Mouse (Mus musculus): ENCODE measurements at regions not wholly inside any gene's neighbourhood (a gene's known extent, or its start where the extent isn't known, plus 50 kb on each side); places are given as distances from the start of the nearest gene placed in this dataset.

DNA sequence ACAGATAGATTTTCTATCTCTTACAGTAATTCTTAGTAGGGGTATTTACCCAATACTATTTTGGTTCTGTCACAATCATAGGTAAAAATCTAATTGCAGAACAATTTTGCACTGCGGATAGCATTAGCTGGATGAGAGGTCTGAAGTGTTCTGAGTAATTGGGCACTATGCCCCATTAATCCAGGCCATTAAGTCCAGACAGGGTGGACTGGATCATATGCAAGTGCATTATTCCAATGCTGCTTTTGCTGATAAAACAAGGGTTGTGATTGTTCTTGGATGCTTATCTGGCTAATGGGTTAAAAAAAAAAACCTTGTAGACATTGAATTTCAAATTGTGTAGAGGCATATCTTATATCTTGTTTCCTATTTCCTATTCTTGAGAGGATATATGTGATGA is 1732.6 kb upstream of the Gm6569 start:
- DNase-seq (ENCODE audit: inconsistent age in 2 of 2, low spot score in 1 of 2): no peak

DNA sequence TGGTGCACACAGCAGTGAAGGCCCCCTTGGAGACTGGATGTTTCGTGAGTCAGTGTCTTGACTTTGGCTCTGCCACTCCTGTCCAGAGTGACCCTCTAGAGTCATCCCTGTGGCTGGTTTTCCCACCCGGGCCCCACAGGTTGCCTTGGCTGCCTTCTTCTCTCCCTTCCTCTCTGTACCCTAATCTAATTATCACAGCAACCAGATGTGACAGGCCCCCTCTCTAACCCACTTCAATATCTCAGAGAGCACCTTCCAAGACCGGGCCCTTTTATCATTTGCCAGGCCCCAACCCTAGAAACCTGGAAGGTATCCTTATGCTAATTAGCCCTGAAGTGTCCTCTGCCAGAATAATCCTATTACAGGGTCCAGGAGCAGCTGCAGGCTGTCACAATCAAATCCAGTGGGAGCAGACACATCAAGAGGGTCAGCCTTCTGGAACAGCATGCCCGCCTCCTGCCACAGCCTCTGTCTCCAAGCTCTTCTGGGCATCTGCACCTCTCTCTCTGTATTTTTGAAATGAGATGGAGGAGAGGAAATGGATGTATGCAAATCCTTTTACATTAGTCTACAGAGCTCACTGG is 1728.4 kb upstream of the Gm6569 start:
- DNase-seq (ENCODE audit: inconsistent age in 2 of 2, low spot score in 1 of 2): no peak

DNA sequence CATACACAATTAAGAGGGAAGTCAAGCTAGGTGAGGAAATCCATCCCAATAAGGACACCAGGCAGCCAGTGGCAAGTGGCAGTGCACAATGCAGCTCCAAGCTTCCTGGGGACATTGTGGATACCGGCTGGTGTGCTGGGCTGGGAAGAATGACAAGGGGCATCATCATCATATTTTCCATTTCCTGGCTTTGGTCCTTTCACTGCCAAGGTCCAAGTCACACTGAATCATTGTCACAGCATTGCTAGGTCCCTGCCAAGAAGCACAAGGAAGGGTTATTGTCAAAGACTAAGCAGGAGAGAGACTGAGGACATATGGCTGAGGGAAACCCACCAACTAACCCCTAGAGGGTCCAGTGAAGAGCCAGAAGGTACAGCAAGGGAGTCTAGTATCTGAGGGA is 1723.8 kb upstream of the Gm6569 start:
- DNase-seq (ENCODE audit: inconsistent age in 2 of 2, low spot score in 1 of 2): no peak

DNA sequence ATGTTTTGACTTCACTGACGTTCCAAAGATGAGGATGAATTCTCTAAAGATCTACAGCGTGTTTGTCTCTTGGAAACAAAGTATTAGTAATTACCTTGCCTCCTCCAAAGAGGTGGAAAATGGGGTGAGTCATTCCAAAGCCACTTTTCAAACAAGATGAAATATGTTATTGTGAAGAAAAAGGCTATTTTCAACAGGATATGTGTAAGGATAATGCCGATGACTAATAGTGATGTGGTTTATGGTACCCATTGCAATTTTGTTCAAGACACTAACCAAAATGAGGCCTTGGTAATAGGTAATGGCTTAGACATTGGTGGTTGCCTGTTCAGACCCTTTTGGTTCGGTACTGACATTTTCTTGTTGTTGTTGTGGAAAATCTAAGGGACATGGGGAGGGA is 1717.6 kb upstream of the Gm6569 start:
- no peak for DNase-seq (ENCODE audit: inconsistent age in 2 of 2, low spot score in 1 of 2)

DNA sequence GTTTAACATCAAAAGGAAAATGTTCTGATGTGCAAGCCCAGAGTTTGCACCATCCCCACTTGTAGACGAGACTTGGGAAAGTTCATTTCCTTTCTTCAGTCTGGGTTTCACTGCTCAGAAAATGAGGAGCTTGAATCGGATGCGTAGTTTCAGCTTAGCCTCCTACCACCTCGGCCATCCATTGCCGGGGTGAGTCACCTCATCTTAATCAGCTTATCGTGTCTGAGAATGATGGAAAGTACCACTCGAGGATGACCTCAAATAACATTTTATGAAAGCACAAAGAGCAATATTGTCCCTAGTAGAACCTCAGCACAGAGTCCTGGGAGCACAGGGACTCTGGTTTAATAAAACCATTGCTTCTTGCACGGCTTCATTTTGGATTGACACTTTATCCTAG is 1700.1 kb upstream of the Gm6569 start:
- DNase-seq (ENCODE audit: inconsistent age in 2 of 2, low spot score in 1 of 2): peak in 1 of 2 experiments; percentile 38

DNA sequence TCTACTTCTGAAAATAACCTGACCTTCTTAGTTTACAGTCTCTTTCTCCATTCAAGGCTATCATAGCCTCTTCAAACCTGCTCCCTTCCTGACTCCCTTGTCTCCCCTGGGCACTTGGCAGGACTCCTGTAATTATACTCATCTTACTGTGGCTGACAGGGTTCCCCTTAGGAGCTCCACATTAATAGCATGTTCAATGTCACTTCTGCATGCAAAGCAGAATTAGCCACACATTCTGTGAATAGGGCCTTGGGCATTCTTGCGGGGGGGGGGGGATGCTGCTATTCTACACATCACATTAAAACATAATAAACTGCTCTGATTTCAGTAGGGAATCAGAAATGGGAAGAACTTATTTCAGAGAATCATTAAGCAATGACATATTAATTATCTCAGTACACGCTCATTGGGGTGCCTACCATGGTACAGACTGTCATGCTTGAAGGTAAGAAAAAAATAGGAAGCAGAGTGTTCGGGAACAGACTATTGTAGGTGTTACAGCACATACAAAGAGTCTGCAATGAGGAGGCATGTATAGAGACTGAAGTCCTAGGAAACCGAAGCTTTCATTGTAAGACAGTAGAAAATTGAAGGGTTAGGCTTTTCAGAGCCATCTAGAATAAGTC is 1698.3 kb upstream of the Gm6569 start:
- DNase-seq (ENCODE audit: inconsistent age in 2 of 2, low spot score in 1 of 2): no peak

DNA sequence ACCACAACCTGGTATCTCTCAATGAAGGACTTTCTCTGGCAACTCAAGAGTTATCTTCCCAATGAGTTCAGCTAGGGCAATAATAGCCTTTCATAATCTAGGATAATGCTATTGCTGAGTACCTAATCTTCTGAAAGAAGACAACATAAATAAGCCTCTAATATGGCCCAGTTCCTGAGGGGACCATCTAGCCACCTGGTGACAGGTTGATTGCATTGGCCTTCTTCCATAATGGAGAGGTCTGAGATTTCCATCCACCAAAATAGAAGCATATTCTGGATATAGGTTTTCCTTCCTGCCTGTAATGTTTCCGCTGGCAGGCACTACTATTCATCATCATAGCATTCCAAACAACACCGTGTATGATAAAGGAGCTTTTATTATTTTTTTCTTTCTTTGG is 1694.2 kb upstream of the Gm6569 start:
- DNase-seq (ENCODE audit: inconsistent age in 2 of 2, low spot score in 1 of 2): no peak

DNA sequence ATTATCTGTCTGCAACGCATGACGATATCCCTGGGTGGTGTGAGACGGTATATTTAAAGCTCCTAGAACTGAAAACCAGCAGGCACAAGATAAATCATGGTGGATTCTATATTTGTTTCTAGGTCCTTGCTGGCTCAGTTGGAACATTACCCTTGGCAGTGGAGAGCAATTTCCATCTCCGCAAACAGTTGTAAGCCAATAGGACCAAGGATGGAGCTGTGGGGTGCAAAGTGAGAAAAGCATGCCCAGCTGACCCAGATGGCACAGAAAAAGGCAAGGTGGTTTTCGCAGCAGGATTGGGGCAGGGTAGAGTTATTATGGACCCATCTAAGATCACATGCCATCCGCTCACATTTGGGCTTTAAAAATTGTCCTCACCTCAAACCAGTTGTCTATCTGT is 1683.8 kb upstream of the Gm6569 start:
- DNase-seq (ENCODE audit: inconsistent age in 2 of 2, low spot score in 1 of 2): no peak

DNA sequence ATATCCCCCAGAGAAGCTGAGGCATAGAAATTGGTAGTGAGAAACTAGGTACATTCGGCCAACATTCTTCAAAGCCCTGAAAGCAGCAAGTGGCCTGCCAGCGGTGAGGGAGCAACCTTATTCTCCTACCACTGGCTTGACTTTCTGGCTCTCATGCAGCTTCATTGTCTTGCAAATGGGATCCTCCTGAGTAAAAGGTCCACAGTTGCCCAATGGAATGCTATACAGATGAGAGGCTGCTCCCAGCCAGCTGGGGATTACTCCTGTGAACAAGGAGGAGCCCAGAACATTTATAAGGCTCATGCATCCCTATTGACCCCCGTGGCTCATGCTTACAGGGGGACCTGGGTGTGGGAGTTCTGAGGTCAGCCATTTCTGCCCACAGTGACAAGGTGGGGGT is 1675.9 kb upstream of the Gm6569 start:
- no peak for DNase-seq (ENCODE audit: inconsistent age in 2 of 2, low spot score in 1 of 2)

DNA sequence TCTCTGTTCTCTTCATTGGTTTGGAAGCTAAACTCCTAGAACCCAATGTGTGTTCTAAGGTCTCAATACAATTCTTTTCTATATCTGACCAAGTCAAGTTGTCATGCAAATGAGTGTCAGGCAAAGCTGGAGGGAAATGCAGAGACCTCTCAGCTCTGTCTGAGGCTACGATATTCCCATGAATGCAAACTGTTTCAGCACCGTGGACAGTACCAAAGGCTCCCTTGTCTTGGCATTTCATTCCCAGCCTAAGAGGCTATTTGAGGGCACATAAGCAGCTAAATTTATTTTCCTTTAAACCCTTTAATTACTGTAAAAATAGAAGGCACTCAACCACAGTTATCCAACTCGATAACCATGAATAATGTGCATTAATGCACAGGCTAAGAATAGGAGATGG is 1633.5 kb upstream of the Gm6569 start:
- peak in 1 of 2 experiments; percentile 68 for DNase-seq (ENCODE audit: inconsistent age in 2 of 2, low spot score in 1 of 2)

DNA sequence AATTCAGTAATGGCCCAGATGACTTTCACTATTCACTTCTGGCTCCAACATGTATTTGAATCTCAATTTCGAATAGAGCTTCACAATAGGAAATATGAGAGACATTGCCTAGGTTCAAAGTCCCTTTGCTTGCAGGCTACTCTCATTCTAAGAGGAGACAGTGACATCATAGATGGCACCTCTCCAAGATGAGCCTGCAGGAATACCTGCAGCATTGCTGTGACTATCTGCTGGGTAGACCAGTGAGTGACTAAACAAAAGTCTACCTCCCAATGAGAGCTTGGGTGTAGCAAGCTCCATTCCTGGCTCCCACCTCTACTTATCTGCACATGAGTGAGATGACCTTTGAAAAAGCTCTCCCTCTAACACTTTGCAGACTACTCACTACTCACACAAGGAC is 1632.6 kb upstream of the Gm6569 start:
- no peak for DNase-seq (ENCODE audit: inconsistent age in 2 of 2, low spot score in 1 of 2)

DNA sequence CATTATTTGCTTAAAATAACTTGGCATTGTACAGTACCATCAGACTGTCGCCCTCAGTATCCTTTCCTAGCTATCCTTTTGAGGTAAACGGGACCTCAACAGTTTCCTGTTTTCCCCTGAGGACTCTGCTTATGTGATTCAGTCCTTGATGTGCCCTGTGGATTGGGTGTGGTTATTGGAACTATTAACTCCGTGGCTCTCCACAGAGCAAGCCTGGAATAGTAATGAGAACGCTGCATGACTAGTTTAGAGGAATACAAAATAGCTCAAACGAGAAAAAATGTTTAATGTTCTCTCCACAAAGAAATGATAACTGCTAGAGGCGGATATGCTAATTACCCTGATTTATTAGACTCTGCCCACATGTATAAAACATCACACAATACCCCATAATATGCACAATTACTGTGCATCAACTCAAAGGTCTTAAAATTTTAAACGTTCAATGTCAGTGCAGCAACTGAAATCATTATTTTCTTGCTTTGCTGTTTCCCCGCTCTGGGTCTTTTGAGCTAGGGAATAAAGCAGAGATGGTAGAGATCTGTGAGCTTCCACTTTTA is 1629.0 kb upstream of the Gm6569 start:
- no peak for DNase-seq (ENCODE audit: inconsistent age in 2 of 2, low spot score in 1 of 2)

DNA sequence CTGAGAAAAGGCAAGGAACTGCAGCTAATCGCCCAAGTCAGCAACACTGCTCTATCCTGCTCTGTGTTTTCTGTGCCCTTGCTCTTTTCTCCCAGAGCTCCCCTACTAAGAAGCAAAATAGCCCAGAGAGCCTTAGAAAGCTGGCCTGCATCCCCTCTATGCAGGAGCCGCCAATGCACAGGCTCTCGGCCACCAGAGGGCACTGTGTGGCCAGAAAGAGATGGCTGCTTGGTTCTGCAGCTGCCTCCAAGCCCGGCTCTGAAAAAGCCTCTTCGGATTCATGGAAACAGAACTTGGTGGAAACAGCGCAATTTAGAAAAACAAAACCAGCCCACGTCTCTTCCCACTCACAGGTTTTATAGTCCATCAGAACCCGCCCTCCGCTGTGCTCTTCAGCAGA is 1628.4 kb upstream of the Gm6569 start:
- peak; percentile 84 to 91 for DNase-seq (ENCODE audit: inconsistent age in 2 of 2, low spot score in 1 of 2)

DNA sequence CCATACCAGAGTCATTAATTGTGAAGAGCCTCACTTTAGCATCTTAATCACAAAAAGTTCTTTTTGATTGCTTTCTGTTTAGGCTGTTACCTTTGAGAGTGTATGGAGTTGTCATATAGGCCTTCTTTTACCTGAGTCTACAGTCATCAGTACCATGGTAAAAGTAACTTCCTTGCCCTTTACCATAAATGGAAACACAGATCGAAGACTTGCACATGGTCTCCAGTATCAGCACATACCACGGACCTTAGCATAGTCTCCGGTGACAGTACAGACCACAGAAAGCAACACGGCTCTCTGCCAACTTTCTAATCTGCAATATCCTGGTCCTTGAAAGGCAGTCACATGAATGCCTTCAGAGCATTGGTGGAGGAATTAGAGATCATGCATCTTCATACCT is 1626.8 kb upstream of the Gm6569 start:
- no peak for DNase-seq (ENCODE audit: inconsistent age in 2 of 2, low spot score in 1 of 2)

DNA sequence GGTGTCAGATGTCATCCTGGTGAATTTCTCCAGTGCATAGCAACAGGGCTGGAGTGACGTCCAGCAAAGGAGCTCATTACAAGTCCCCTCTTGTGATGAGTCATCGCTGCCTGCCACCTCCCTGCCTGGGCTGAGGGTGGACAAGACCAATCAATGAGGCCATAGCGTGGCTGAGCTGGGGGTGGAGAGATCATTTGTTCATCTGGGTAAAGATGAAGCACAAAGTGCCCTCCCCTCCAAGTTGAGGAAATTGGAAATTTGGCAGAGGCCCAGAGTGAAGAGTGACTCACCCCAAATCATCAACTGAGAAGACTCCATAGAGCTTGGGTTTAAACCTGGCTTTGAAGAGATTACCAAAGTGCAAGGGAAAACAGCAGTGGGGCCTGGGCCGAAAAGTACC is 1626.3 kb upstream of the Gm6569 start:
- peak; percentile 63 to 77 for DNase-seq (ENCODE audit: inconsistent age in 2 of 2, low spot score in 1 of 2)

DNA sequence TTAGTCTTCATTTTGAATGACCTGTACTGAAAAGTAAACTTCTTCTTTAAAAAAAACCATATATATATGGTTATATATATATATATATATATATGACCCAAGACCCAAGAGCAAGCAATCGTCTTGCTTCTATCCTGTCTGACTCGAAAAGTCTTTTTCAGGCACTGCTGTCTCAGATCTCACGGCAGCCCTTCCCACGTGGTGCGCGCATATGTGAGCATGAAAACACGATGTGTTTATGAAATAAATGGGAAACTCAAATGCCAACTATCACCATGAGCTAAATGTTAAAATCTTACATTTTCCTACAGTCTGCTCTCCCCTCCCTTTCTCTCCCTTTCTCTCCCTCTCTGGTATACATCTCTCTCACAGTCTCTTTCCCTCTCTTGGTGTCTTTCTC is 1625.4 kb upstream of the Gm6569 start:
- no peak for DNase-seq (ENCODE audit: inconsistent age in 2 of 2, low spot score in 1 of 2)

DNA sequence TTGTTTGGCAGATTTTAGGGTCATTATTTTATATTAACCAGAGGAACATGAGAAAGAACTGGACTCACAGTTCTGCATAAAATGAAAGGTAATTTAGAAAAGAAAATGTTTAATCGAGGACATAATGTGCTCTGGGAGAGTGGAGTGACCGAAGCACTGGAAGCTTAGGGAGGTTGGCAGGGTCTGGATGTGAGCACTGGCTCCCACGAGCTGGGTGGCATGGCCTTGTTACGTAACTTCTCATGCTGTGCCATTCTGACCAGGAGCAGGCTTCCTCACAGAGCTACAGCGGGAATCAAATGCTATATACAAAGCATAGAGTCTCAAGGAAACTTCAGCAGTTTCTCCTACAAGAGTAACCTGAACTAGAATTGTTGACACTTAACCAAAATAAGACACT is 1616.6 kb upstream of the Gm6569 start:
- DNase-seq (ENCODE audit: inconsistent age in 2 of 2, low spot score in 1 of 2): peak; percentile 61 to 63

DNA sequence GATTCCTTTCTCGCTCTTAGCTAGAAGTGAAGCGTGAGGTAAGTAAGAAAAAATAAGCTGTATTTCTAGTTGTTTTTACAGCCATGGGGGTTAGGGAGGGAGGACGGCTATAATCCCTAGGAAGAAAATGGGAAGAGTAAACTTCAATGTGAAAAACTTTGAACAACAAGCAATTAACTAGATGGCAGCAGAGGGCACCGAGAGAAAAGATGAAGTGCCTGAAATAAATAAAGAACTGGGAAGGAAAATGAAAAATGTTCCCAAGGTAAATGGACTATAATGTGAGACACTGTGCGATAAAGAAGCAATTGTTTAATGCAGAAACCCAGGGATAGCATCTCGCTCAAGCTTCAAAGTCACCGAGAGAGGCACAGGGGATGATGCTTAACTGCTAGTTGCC is 1614.4 kb upstream of the Gm6569 start:
- DNase-seq (ENCODE audit: inconsistent age in 2 of 2, low spot score in 1 of 2): no peak

DNA sequence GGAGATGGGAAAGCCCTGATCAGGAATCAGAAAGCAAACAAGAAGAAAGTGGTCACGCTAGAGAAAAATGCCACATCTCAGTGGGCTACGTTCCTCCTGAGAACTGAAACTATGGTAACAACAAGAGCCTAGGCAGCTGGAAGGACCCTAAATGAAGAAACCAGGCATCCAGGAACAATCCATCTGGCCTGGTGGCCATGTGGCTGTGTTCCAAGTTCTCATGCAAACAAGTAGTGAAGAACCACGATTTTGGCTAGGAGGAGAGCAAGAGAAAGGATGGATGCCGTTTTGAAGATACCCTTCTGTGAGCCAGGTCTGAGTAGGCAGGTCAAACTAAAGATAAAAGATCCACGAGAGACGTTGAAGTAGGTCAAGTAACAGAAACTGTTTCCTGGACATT is 1613.6 kb upstream of the Gm6569 start:
- no peak for DNase-seq (ENCODE audit: inconsistent age in 2 of 2, low spot score in 1 of 2)

DNA sequence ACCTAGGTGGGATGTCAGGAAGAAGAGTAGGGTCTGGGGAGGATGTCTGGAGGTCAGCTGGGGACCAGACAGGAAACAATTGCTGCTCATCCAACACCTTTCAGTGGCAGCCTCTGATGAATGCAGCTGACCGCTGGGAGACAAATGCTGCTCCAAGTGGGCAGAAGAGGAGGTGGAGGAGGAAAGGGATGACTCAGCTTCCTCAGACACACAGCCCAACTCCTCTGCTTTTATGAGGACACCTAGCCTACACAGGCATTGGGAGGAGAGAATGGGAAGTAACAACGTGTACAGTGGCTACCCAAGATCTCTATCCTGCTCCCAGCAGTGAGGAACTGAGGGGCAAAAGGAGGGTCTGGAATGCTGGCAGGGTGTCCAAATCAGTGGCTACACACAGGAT is 1602.0 kb upstream of the Gm6569 start:
- no peak for DNase-seq (ENCODE audit: inconsistent age in 2 of 2, low spot score in 1 of 2)

DNA sequence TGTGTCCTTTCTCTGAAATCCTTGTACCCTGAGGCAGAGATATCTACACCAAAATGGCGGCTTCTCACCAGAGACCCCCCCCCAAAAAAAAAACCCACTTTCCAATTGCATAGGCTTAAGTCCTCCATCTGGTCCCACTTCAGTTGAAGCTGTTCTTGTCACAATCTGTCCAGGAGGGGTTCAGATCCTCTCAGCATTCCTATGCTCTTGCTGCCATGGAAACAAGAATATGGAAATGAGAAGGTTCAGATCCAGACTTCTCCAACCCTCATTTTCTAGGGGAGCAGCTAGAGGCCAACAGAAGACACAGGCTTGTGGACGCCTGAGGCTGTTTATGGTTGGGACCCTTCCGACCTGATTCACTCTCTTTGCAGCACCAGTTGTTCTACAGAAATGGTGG is 1569.7 kb upstream of the Gm6569 start:
- DNase-seq (ENCODE audit: inconsistent age in 2 of 2, low spot score in 1 of 2): no peak

DNA sequence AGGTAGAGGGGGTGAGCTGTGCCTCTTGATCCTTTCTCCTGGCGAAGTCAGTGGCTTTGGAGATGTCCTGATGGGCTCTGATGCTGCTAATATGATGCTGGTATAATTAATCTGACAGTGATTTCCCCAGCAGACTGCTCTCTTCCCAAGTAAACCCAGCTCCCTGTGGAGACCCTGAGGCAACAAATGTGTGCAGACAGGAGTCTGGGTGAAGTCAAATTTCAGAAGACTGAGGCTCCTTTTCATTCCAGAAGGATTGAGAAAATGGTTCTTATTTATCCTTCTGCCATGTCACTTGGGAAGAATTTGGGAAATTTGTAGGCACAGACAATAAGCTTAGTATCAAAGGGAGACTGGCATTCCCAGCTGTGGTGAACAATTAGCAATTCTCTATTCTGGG is 1550.5 kb upstream of the Gm6569 start:
- DNase-seq (ENCODE audit: inconsistent age in 2 of 2, low spot score in 1 of 2): no peak

DNA sequence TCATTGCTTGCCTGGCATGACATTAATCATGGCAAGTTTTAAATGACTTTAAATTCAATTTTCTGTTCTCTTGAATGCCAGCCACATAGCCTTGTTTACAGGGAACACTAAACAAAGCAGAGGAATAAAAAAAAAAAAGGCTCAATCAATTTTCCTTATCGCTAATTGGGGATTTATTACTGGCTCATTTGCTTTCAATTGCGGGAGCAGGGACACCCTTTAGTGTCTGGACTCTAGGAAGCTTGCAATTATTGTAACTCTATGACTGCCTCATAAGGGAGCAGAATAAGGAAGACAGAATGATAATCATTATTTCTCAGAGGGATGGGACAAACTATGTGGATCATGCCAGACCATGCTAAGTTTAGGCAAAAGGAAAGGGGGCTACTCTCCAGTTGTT is 1537.7 kb upstream of the Gm6569 start:
- DNase-seq (ENCODE audit: inconsistent age in 2 of 2, low spot score in 1 of 2): no peak
